Mouse (Mus musculus): ENCODE measurements around the gene Zfp493.
"Not testable (repeated sequence)": the region's sequence is repeated elsewhere in the genome, so short reads cannot be mapped to it uniquely, and the experiment has no call there.

Zfp493 gene

GRCm38 (mm10) chr13:67779265-67780221, at the start of gene Zfp493:
Zfp493 (plus strand) TSS chr13:67779693.
- DNase-seq (ENCODE audit: low read depth, low spot score), result peak; percentile 81

GRCm38 (mm10) chr13:67734391-67734790, 45.1 kb upstream of the Zfp493 start:
- DNase-seq (ENCODE audit: low read depth, low spot score), result not testable (repeated sequence)

GRCm38 (mm10) chr13:67742941-67743340, 36.6 kb upstream of the Zfp493 start:
- no peak for DNase-seq (ENCODE audit: low read depth, low spot score)

- DNase-seq (ENCODE audit: low read depth, low spot score), result no peak
These were observed 35.6 kb upstream of the Zfp493 start for GRCm38 (mm10) chr13:67743896-67744295.

GRCm38 (mm10) chr13:67754333-67755306, 24.9 kb upstream of the Zfp493 start, which contains the start of gene Zfp85:
Zfp85 (minus strand) TSS chr13:67755228.
- DNase-seq (ENCODE audit: low read depth, low spot score), result peak; percentile 78

GRCm38 (mm10) chr13:67755761-67756160, 23.7 kb upstream of the Zfp493 start:
- DNase-seq (ENCODE audit: low read depth, low spot score), result no peak

- no peak for DNase-seq (ENCODE audit: low read depth, low spot score)
These were observed 19.5 kb upstream of the Zfp493 start for GRCm38 (mm10) chr13:67759966-67760365.

GRCm38 (mm10) chr13:67763031-67763768, 16.3 kb upstream of the Zfp493 start:
- no peak for DNase-seq (ENCODE audit: low read depth, low spot score)

- DNase-seq (ENCODE audit: low read depth, low spot score), result no peak
These were observed 12.5 kb downstream of the Zfp493 start for GRCm38 (mm10) chr13:67791921-67792455.

GRCm38 (mm10) chr13:67798618-67799017, 19.1 kb downstream of the Zfp493 start:
- no peak for DNase-seq (ENCODE audit: low read depth, low spot score)

GRCm38 (mm10) chr13:67799151-67799550, 19.7 kb downstream of the Zfp493 start:
- DNase-seq (ENCODE audit: low read depth, low spot score), result not testable (repeated sequence)

GRCm38 (mm10) chr13:67811651-67812210, 32.2 kb downstream of the Zfp493 start:
- DNase-seq (ENCODE audit: low read depth, low spot score), result no peak

GRCm38 (mm10) chr13:67812961-67813709, 33.6 kb downstream of the Zfp493 start:
- DNase-seq (ENCODE audit: low read depth, low spot score), result no peak

GRCm38 (mm10) chr13:67813710-67814660, 34.5 kb downstream of the Zfp493 start, which contains the start of gene Zfp273:
Zfp273 (plus strand) TSS chr13:67813740.
- DNase-seq (ENCODE audit: low read depth, low spot score), result peak; percentile 87

- no peak for DNase-seq (ENCODE audit: low read depth, low spot score)
These were observed 39.1 kb downstream of the Zfp493 start for GRCm38 (mm10) chr13:67818636-67819035.

GRCm38 (mm10) chr13:67830911-67831336, 51.4 kb downstream of the Zfp493 start, which contains the start of gene Gm10037:
Gm10037 (plus strand) TSS chr13:67831106.
- DNase-seq (ENCODE audit: low read depth, low spot score), result peak; percentile 74

GRCm38 (mm10) chr13:67833137-67833536, 53.6 kb downstream of the Zfp493 start:
- not testable (repeated sequence) for DNase-seq (ENCODE audit: low read depth, low spot score)
